Mouse (Mus musculus): Measurements from ENCODE around the gene Hivep3. TPM values are rescaled to one million over a fixed set of nuclear protein-coding genes. Genes with fewer than 3 reads are reported as not detected.

Gene Hivep3
- polyA plus RNA-seq, 1 experiment from 2014 or later = 8.2 TPM

DNA sequence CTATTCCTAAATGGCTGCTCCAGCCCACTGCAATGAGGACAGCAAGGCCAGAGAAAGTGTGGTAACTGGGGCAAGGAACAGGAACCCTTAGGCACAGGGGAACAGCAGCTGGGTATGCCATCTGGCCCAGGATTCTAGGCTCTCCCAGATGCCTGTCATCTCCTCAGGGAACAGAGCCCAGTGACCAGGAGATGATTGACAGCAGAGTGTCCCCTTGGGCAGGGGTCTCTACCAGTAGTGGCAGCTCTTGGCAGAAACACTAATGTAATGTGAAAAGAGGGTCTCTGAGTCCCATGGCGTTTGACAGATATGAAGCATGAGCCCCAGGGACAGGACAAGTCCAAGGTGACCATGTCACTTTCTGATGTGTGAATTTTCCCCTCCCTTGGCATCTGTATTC lies 217.5 kb downstream of the Hivep3 start:
- no peak overlapping the region for H3K9ac ChIP-seq (ENCODE audit: low read depth, low read length)
- H3K27ac ChIP-seq (replicated peaks; ENCODE audit: low read depth, low read length) = no peak overlapping the region
- no peaks in the 10 kb centered on the region for H3K36me3 ChIP-seq (ENCODE audit: control insufficient read depth, insufficient read depth, low read length)
- H3K4me1 ChIP-seq (ENCODE audit: control insufficient read depth, insufficient read depth, low read length) = no peaks in the 10 kb centered on the region
- WGBS = 57% methylated on average over 1 of the region's 1 CpGs
- no peak for ATAC-seq (ENCODE audit: low read depth)
- no peaks in the 10 kb centered on the region for H3K27me3 ChIP-seq (replicated peaks; ENCODE audit: control insufficient read depth, insufficient read depth, low read length)
- DNase-seq (ENCODE audit: low spot score) = no peak
- no peaks in the 10 kb centered on the region for H3K9me3 ChIP-seq (ENCODE audit: control insufficient read depth, low read length)
- H3K4me3 ChIP-seq (ENCODE audit: low read depth, low read length) = no peak overlapping the region
- no peak overlapping the region for H3K4me2 ChIP-seq (ENCODE audit: low read depth, low read length)

DNA sequence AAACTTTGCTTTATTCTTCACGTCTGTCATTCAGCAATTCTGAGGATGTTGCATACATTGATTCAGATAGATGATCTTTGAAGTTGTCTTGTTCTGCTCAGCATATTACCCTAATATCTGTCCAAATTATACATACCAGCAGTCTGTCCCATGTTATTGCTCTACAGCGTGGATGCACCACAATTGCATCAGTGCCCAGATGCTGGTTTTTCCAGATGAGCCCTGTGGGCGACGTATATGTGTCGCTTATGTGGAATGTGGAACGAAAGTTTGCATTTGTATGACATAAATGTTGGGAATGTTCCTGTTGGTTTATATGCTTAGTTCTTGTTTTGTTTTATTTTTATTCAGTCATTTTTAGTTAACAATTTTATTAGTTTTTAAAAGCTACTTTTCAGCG lies 221.4 kb downstream of the Hivep3 start:
- ATAC-seq (ENCODE audit: low read depth) = no peak

DNA sequence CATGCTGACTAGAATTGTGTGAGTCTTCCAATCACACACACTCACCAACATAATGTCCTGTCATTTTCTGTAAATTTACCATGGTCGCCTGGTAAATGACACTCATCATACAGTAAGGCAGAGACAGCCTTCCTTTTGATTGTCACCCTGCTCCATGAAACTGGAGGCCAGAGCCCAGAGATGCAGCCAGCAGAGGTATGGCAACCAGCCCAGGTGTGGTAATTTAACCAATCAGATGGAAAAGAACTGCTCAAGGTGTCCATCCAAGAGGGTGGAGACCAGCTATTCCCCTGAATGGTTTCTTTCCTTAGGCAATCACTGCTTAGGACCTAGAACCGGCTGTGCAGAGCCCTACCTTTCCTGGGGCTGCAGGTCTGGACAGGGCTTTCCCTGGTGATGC lies 224.4 kb downstream of the Hivep3 start:
- H3K4me3 ChIP-seq (ENCODE audit: low read depth, low read length) = no peak overlapping the region
- no peak for DNase-seq (ENCODE audit: low spot score)
- H3K27ac ChIP-seq (replicated peaks; ENCODE audit: low read depth, low read length) = no peak overlapping the region
- H3K36me3 ChIP-seq (ENCODE audit: control insufficient read depth, insufficient read depth, low read length) = no peaks in the 10 kb centered on the region
- 79% methylated on average over 2 of the region's 2 CpGs for WGBS
- H3K4me2 ChIP-seq (ENCODE audit: low read depth, low read length) = no peak overlapping the region
- no peaks in the 10 kb centered on the region for H3K27me3 ChIP-seq (replicated peaks; ENCODE audit: control insufficient read depth, insufficient read depth, low read length)
- no peaks in the 10 kb centered on the region for H3K4me1 ChIP-seq (ENCODE audit: control insufficient read depth, insufficient read depth, low read length)
- ATAC-seq (ENCODE audit: low read depth) = no peak
- no peak overlapping the region for H3K9ac ChIP-seq (ENCODE audit: low read depth, low read length)
- H3K9me3 ChIP-seq (ENCODE audit: control insufficient read depth, low read length) = no peaks in the 10 kb centered on the region

More for the DNA sequence above, 221.4 kb downstream of the Hivep3 start:
- 74% methylated on average over 7 of the region's 7 CpGs for WGBS
- no peak for DNase-seq (ENCODE audit: low spot score)
- Histone ChIP-seq H3K27ac (replicated peaks; ENCODE audit: low read depth, low read length) (no peak overlapping the region), H3K4me2 (ENCODE audit: low read depth, low read length) (no peak overlapping the region), H3K27me3 (replicated peaks; ENCODE audit: control insufficient read depth, insufficient read depth, low read length) (no peaks in the 10 kb centered on the region), H3K9me3 (ENCODE audit: control insufficient read depth, low read length) (no peaks in the 10 kb centered on the region), H3K36me3 (ENCODE audit: control insufficient read depth, insufficient read depth, low read length) (no peaks in the 10 kb centered on the region), H3K4me3 (ENCODE audit: low read depth, low read length) (no peak overlapping the region), H3K4me1 (ENCODE audit: control insufficient read depth, insufficient read depth, low read length) (no peaks in the 10 kb centered on the region), H3K9ac (ENCODE audit: low read depth, low read length) (no peak overlapping the region)

DNA sequence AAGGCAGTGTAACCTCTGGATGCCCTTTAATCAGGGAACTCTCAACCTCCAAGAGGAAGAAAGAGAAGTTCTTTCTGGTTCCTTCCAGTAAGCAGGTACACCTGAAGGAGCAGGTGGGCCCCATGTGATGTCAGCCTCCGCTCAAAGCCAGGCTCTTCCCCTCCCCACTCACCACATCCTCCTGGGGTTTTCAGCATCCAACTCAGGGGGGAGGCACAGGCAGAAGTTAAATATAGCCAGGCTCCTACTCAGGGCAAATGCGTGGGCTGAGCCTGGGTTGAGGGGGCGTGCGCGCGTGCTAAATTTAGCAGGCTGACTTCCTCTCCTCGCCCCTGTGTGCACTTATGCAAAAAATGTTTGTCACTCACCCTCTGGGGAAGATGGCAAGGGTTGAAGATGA lies 225.7 kb downstream of the Hivep3 start:
- peak; percentile 41 for DNase-seq (ENCODE audit: low spot score)
- Histone ChIP-seq H3K4me2 (ENCODE audit: low read depth, low read length) (no peak overlapping the region), H3K9me3 (ENCODE audit: control insufficient read depth, low read length) (no peaks in the 10 kb centered on the region), H3K27ac (replicated peaks; ENCODE audit: low read depth, low read length) (no peak overlapping the region), H3K27me3 (replicated peaks; ENCODE audit: control insufficient read depth, insufficient read depth, low read length) (no peaks in the 10 kb centered on the region), H3K9ac (ENCODE audit: low read depth, low read length) (no peak overlapping the region), H3K36me3 (ENCODE audit: control insufficient read depth, insufficient read depth, low read length) (no peaks in the 10 kb centered on the region), H3K4me3 (ENCODE audit: low read depth, low read length) (no peak overlapping the region), H3K4me1 (ENCODE audit: control insufficient read depth, insufficient read depth, low read length) (no peaks in the 10 kb centered on the region)
- WGBS = 46% methylated on average over 7 of the region's 7 CpGs
- ATAC-seq (ENCODE audit: low read depth) = no peak

DNA sequence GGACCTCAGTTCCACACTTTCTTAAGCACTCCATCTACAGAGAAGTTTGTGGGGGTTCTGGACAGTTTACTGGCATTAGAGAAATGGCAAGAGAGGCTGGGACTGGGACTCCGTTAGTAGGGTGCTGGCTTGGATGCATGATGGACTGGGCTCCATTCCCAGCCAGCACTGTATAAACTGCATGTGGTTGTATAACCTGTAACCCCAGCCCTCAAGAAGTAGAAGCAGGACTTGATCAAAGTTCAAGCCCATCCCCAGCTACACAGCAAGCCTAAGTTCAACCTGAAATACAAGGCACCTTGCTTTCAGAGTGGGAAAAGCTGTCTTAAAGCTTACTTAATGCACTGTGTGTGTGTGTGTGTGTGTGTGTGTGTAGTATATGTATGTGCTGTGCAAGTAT lies 226.3 kb downstream of the Hivep3 start:
- no peak for ATAC-seq (ENCODE audit: low read depth)
- no peaks in the 10 kb centered on the region for H3K27me3 ChIP-seq (replicated peaks; ENCODE audit: control insufficient read depth, insufficient read depth, low read length)
- H3K36me3 ChIP-seq (ENCODE audit: control insufficient read depth, insufficient read depth, low read length) = no peaks in the 10 kb centered on the region
- H3K4me1 ChIP-seq (ENCODE audit: control insufficient read depth, insufficient read depth, low read length) = no peaks in the 10 kb centered on the region
- H3K9ac ChIP-seq (ENCODE audit: low read depth, low read length) = no peak overlapping the region
- no peak overlapping the region for H3K4me3 ChIP-seq (ENCODE audit: low read depth, low read length)
- 64% methylated on average over 1 of the region's 1 CpGs for WGBS
- no peaks in the 10 kb centered on the region for H3K9me3 ChIP-seq (ENCODE audit: control insufficient read depth, low read length)
- no peak overlapping the region for H3K27ac ChIP-seq (replicated peaks; ENCODE audit: low read depth, low read length)
- no peak for DNase-seq (ENCODE audit: low spot score)
- no peak overlapping the region for H3K4me2 ChIP-seq (ENCODE audit: low read depth, low read length)

DNA sequence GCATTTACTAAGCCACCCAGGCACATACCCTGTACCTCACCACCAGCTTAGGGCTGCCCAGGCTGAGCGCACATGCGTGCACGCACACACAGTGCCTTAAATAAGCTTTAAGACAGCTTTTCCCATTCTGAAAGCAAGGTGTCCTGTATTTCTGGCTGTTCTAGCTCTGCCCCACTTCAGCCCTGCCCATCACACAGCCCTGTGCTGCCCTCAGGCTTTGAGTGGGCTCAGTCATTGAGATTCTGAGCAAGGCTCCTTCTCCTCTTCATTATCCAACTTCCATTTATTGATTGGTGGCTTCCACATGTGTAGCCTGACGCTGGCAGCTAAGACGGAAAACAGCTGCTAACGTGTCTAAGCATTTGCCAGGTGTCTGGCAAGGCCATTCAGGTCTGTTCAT lies 226.9 kb downstream of the Hivep3 start:
- Histone ChIP-seq H3K4me2 (ENCODE audit: low read depth, low read length) (no peak overlapping the region), H3K27ac (replicated peaks; ENCODE audit: low read depth, low read length) (no peak overlapping the region), H3K4me1 (ENCODE audit: control insufficient read depth, insufficient read depth, low read length) (no peaks in the 10 kb centered on the region), H3K4me3 (ENCODE audit: low read depth, low read length) (no peak overlapping the region), H3K9ac (ENCODE audit: low read depth, low read length) (no peak overlapping the region), H3K9me3 (ENCODE audit: control insufficient read depth, low read length) (no peaks in the 10 kb centered on the region), H3K27me3 (replicated peaks; ENCODE audit: control insufficient read depth, insufficient read depth, low read length) (no peaks in the 10 kb centered on the region), H3K36me3 (ENCODE audit: control insufficient read depth, insufficient read depth, low read length) (no peaks in the 10 kb centered on the region)
- DNase-seq (ENCODE audit: low spot score) (no peak), ATAC-seq (ENCODE audit: low read depth) (no peak)
- WGBS = 70% methylated on average over 6 of the region's 6 CpGs

DNA sequence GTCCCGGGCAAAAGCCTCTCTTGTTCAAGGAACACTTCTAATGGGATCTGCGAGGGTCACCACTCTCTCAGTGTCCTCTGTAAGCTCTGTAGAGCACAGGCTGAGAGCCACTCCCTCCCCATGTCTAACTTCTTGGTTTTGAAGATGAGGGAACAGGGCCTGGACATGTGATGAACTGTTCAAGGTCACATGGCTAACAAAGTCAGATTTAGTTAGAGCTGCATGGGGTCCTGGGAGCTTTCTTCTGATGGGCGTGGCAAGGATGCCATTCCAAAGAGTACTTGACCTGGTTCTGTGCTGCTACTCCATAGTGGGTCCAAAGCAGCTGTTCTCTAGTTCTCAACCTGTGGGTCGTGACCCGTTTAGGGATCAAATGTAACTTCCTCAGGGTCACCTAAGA lies 227.6 kb downstream of the Hivep3 start:
- ATAC-seq (ENCODE audit: low read depth) = no peak
- Histone ChIP-seq H3K4me1 (ENCODE audit: control insufficient read depth, insufficient read depth, low read length) (no peaks in the 10 kb centered on the region), H3K9me3 (ENCODE audit: control insufficient read depth, low read length) (no peaks in the 10 kb centered on the region), H3K4me3 (ENCODE audit: low read depth, low read length) (no peak overlapping the region), H3K27me3 (replicated peaks; ENCODE audit: control insufficient read depth, insufficient read depth, low read length) (no peaks in the 10 kb centered on the region), H3K9ac (ENCODE audit: low read depth, low read length) (no peak overlapping the region), H3K4me2 (ENCODE audit: low read depth, low read length) (no peak overlapping the region), H3K36me3 (ENCODE audit: control insufficient read depth, insufficient read depth, low read length) (no peaks in the 10 kb centered on the region), H3K27ac (replicated peaks; ENCODE audit: low read depth, low read length) (no peak overlapping the region)
- 79% methylated on average over 5 of the region's 5 CpGs for WGBS
- DNase-seq (ENCODE audit: low spot score) = no peak

DNA sequence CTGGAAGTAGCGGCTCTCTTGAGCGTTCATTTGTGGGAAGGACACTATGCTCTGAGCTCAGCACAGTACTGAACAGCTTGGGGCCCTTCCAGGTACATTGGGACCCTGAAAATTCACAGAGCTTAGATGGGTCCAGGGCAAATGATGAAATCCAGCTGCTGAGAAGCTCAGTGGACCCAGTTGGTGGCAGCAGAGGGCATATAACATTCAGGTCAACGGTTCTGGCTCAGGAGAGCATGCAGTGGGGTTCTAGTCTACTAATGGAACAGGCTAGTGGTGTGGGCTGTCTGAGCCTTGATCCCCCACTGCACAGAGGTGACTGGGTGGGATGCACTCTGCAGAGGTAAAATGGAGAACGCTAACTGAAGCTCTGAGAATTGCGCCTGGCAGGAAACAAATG lies 228.5 kb downstream of the Hivep3 start:
- no peak for ATAC-seq (ENCODE audit: low read depth)
- no peak for DNase-seq (ENCODE audit: low spot score)
- 82% methylated on average over 5 of the region's 5 CpGs for WGBS
- no peak overlapping the region for H3K9ac ChIP-seq (ENCODE audit: low read depth, low read length)
- H3K4me3 ChIP-seq (ENCODE audit: low read depth, low read length) = no peak overlapping the region
- H3K27ac ChIP-seq (replicated peaks; ENCODE audit: low read depth, low read length) = no peak overlapping the region
- no peaks in the 10 kb centered on the region for H3K36me3 ChIP-seq (ENCODE audit: control insufficient read depth, insufficient read depth, low read length)
- H3K4me2 ChIP-seq (ENCODE audit: low read depth, low read length) = no peak overlapping the region
- H3K9me3 ChIP-seq (ENCODE audit: control insufficient read depth, low read length) = no peaks in the 10 kb centered on the region
- H3K27me3 ChIP-seq (replicated peaks; ENCODE audit: control insufficient read depth, insufficient read depth, low read length) = no peaks in the 10 kb centered on the region
- no peaks in the 10 kb centered on the region for H3K4me1 ChIP-seq (ENCODE audit: control insufficient read depth, insufficient read depth, low read length)

DNA sequence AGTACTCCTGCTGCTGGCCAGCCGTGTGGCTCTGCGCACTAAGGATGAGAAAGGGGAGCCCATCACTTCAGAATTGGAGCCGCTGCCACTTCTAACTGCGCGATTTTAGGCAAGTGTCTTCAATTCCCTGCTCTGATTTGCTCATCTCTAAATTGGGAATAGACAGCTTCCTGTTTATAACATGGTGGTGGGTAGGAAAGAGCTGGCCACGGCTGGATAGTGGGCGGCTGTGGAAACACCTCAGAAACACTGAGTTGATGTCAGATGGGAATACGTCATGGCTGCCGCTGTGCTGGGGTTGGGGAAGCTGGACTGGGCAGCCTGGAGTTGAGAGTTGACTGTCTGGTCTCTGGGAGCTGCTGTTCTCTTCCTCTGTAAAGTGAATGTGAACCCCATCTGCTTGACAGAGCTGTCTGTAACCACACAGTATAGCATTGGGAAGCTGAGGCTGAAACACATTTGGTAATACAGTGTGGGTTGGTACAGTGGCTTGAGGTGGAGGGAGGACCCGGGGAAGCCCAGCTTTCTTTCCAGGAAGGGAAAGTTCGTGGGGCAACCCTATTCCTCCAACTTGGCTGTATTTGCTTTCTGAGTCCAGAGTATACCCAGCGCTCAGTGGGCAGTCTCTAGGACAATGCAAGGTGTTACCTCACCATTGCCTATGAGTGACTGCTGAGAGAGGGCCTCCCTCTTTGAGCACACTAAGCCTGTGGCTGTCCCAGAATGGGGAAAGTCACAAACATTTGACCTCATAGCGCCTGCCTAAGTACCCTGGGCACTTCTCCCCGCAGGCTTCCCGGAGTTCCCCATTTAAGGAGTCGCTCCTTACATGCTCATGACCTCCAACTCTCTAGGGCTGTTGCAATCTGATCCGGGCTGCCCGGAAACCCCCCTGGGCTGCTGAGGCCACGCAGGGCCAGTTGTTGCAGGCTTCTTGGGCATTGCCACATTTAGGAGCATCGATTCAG lies 232.8 kb downstream of the Hivep3 start:
- peak; percentile 29 for DNase-seq (ENCODE audit: low spot score)
- H3K4me2 ChIP-seq (ENCODE audit: low read depth, low read length) = no peak overlapping the region
- no peak overlapping the region for H3K4me3 ChIP-seq (ENCODE audit: low read depth, low read length)
- H3K27me3 ChIP-seq (replicated peaks; ENCODE audit: control insufficient read depth, insufficient read depth, low read length) = no peaks in the 10 kb centered on the region
- H3K9ac ChIP-seq (ENCODE audit: low read depth, low read length) = no peak overlapping the region
- no peaks in the 10 kb centered on the region for H3K36me3 ChIP-seq (ENCODE audit: control insufficient read depth, insufficient read depth, low read length)
- H3K4me1 ChIP-seq (ENCODE audit: control insufficient read depth, insufficient read depth, low read length) = peaks cover 11% of the 10 kb centered on the region
- H3K9me3 ChIP-seq (ENCODE audit: control insufficient read depth, low read length) = no peaks in the 10 kb centered on the region
- ATAC-seq (ENCODE audit: low read depth) = 0 out of 2 replicates have a peak, but pooled peaks have one; percentile 19
- H3K27ac ChIP-seq (replicated peaks; ENCODE audit: low read depth, low read length) = no peak overlapping the region
- 47% methylated on average over 20 of the region's 20 CpGs for WGBS
